Mouse (Mus musculus) stomach, postnatal 0 days (tissue): ENCODE data around the gene Eef2. TPM values are rescaled to one million over a fixed set of nuclear protein-coding genes. Genes with fewer than 3 reads are reported as not detected.

Experiments used
- ATAC-seq: fragments of 200-750 bp; cut with Nextera tagmentation; 2 replicates; pipeline ENCODE4 v1.8.0; 2017; ENCODE audit not compliant: low FRiP score, low TSS enrichment
- DNase-seq: peaks from one replicate; pipeline ENCODE4 v3.0.0-alpha.2; 2016; ENCODE audit warnings: low spot score
- H3K27ac ChIP-seq: fragments of 300-500 bp; sonication (generic); replicated peaks from 2 replicates; pipeline ENCODE4 v1.5.1; 2014; ENCODE audit warnings: mild to moderate bottlenecking, control low read depth
- H3K27me3 ChIP-seq: fragments of 300-500 bp; sonication (generic); 2 replicates; pipeline ENCODE4 v1.6.1; 2014; ENCODE audit warnings: low read length; ENCODE audit not compliant: control insufficient read depth, insufficient read depth
- H3K36me3 ChIP-seq: fragments of 300-500 bp; sonication (generic); 2 replicates; pipeline ENCODE4 v1.6.1; 2014; ENCODE audit warnings: low read length, mixed read lengths; ENCODE audit not compliant: control insufficient read depth, insufficient read depth
- H3K4me1 ChIP-seq: fragments of 300-500 bp; sonication (generic); replicated peaks from 2 replicates; pipeline ENCODE4 v1.6.1; 2014; ENCODE audit warnings: antibody characterized with exemption; ENCODE audit not compliant: control insufficient read depth, insufficient read depth
- H3K4me2 ChIP-seq: fragments of 300-500 bp; sonication (generic); replicated peaks from 2 replicates; pipeline ENCODE4 v1.6.1; 2014; ENCODE audit warnings: low read depth, mild to moderate bottlenecking, control low read depth, moderate library complexity
- H3K4me3 ChIP-seq: fragments of 300-500 bp; sonication (generic); 2 replicates; pipeline ENCODE4 v1.5.1; 2014; ENCODE audit warnings: low read depth, low read length, control low read depth
- H3K9ac ChIP-seq: fragments of 300-500 bp; sonication (generic); 2 replicates; pipeline ENCODE4 v1.6.1; 2014; ENCODE audit warnings: mild to moderate bottlenecking, low read length, control low read depth, mixed read lengths
- H3K9me3 ChIP-seq: fragments of 300-500 bp; sonication (generic); 2 replicates; pipeline ENCODE4 v1.6.1; 2016; ENCODE audit warnings: low read length; ENCODE audit not compliant: control insufficient read depth
- CTCF ChIP-seq: IDR thresholded peaks from 2 replicates; pipeline ENCODE4 v1.5.1; 2016; ENCODE audit warnings: antibody characterized with exemption, low read depth, mild to moderate bottlenecking, moderate library complexity
- EP300 ChIP-seq: optimal IDR thresholded peaks from 2 replicates; pipeline ENCODE3; 2016; ENCODE audit warnings: antibody characterized with exemption
- WGBS: fragments of 180-500 bp; shearing (Covaris S2); extraction: QIAGEN DNeasy Blood & Tissue Kit; methylation state at CpG from one replicate; pipeline ENCODE4 v1.1.7; 2014; 5-methylcytosine and 5-hydroxymethylcytosine counted together
- polyA plus RNA-seq: library from polyadenylated mRNA; unstranded; fragments of >200 nt; fragmentation: Nextera tagmentation; extraction: Ambion mirVana; gene quantifications from 2 replicates; pipeline ENCODE4 v1.2.1, GENCODE M21; 2015

Gene Eef2
- polyA plus RNA-seq, 1 experiment from 2014 or later: 337 TPM

DNA sequence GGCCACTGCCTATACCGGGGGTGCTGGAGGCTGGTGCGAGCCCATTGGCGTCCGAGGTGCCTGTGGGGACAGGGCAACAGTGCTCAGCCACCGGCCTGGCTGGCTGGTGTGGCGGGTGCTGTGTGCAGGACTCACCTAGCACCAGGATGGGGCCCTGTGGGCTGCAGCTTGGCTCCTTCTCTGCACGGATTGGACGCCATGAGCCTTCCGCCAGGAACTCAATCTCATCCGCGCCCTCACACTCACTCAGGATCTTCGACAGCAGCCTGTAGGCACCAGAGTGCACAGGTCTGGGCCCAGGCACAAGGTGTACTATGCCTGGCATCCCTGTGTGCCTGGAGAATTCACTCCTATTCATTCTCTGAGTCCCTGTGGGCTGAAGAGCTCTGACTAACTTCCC lies 22.1 kb upstream of the Eef2 start:
- Histone ChIP-seq H3K27me3 (no peaks in the 10 kb centered on the region), H3K4me1 (no peaks in the 10 kb centered on the region), H3K9ac (no peak overlapping the region), H3K27ac (0 out of 2 replicates have a peak overlapping the region, but pooled peaks have one; percentile 18), H3K4me3 (no peak overlapping the region), H3K9me3 (no peaks in the 10 kb centered on the region), H3K4me2 (no peak overlapping the region), H3K36me3 (peaks cover 37% of the 10 kb centered on the region)
- no peak for TF ChIP-seq CTCF
- TF ChIP-seq EP300: no peak
- DNase-seq (no peak), ATAC-seq (no peak)
- 80% methylated on average over 12 of the region's 12 CpGs for WGBS

- Histone ChIP-seq H3K27ac (0 out of 2 replicates have a peak overlapping the region, but pooled peaks have one; percentile 18), H3K4me2 (no peak overlapping the region), H3K4me3 (no peak overlapping the region), H3K27me3 (no peaks in the 10 kb centered on the region), H3K4me1 (no peaks in the 10 kb centered on the region), H3K36me3 (peaks cover 34% of the 10 kb centered on the region), H3K9ac (0 out of 2 replicates have a peak overlapping the region, but pooled peaks have one; percentile 13), H3K9me3 (no peaks in the 10 kb centered on the region)
- TF ChIP-seq CTCF (no peak), EP300 (no peak)
- DNase-seq (no peak), ATAC-seq (no peak)
- 64% methylated on average over 6 of the region's 6 CpGs for WGBS
Observed at GRCm38 (mm10) chr10:81154736-81155135, 21.7 kb upstream of the Eef2 start.

DNA sequence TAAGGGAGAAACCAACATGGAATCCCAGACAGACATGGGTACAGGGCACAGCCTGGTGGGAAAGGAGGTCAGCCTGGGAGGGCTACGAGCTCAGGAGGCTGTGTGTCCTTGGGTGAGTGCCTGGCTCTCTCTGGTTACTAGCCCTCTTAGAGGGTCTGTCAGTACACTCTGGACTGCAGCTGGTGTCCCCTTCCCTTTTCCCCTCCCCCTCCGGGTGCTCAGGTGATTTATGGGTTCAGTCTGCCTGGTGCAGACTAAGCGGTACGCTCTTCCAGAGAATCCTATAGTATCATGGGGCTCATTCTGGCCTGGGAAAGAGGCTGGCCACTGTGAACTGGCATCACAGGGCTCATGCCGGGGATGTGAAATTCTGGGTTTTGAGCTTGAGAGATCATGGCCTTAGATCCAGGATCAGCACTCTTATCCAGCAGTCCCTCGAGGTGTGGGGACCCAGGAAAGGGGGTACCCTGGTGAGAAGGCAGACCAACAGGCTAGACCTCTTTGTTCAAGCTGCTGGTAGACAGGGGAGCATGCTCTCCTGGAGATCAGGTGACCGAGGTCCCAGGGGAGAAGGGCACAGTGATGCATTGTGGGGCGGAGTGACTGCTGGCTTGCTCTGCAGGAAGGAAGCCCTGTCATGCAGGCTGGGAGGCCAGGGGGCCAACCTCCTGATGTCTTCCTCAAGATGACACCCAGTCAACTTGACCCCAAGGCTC lies 14.7 kb upstream of the Eef2 start:
- Histone ChIP-seq H3K9ac (no peak overlapping the region), H3K9me3 (no peaks in the 10 kb centered on the region), H3K27me3 (no peaks in the 10 kb centered on the region), H3K4me1 (no peaks in the 10 kb centered on the region), H3K27ac (no peak overlapping the region), H3K36me3 (peaks cover 19% of the 10 kb centered on the region; the same call in 1 of the 2 replicates), H3K4me2 (no peak overlapping the region), H3K4me3 (no peak overlapping the region)
- ATAC-seq (no peak), DNase-seq (no peak)
- TF ChIP-seq EP300 (no peak), CTCF (no peak)
- 74% methylated on average over 8 of the region's 8 CpGs for WGBS

DNA sequence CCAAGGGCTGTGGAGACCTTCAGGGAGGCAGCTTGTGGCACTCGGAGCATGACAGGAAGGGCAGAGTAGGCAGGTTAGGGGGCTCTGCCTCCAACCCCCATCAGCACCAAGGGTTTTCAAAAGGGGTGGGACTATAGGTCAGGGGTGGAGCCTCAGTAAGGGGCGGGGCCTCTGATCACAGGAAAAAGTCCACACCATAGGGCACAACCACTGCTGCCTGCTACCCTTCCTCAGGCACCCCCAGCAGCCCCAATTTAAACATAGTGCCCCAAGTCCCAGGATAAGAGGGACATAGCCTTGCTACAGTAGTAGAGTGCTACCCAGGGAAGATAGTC lies 14.1 kb upstream of the Eef2 start:
- 64% methylated on average over 2 of the region's 2 CpGs for WGBS
- TF ChIP-seq EP300 (no peak), CTCF (no peak)
- DNase-seq (no peak), ATAC-seq (no peak)
- Histone ChIP-seq H3K27ac (no peak overlapping the region), H3K36me3 (peaks cover 16% of the 10 kb centered on the region; the same call in 1 of the 2 replicates), H3K4me2 (no peak overlapping the region), H3K4me3 (no peak overlapping the region), H3K9me3 (no peaks in the 10 kb centered on the region), H3K4me1 (no peaks in the 10 kb centered on the region), H3K9ac (no peak overlapping the region), H3K27me3 (no peaks in the 10 kb centered on the region)

GRCm38 (mm10) chr10:81165118-81165517 lies 11.3 kb upstream of the Eef2 start:
- WGBS: 68% methylated on average over 8 of the region's 8 CpGs
- no peak overlapping the region for H3K27ac ChIP-seq
- no peaks in the 10 kb centered on the region for H3K4me1 ChIP-seq
- no peak overlapping the region for H3K4me2 ChIP-seq
- no peak overlapping the region for H3K4me3 ChIP-seq
- no peaks in the 10 kb centered on the region for H3K9me3 ChIP-seq
- H3K27me3 ChIP-seq: no peaks in the 10 kb centered on the region
- no peak for TF ChIP-seq EP300
- no peak for TF ChIP-seq CTCF
- DNase-seq: no peak
- no peak for ATAC-seq
- no peak overlapping the region for H3K9ac ChIP-seq
- peaks cover 11% of the 10 kb centered on the region; the same call in 1 of the 2 replicates for H3K36me3 ChIP-seq
